Mouse (Mus musculus): Measurements from ENCODE around the gene Usp19.

GRCm38 (mm10) chr9:108445125-108445524 lies 45.3 kb upstream of the Usp19 start:
- no peak for TF ChIP-seq CTCF (IDR thresholded peaks at IDR 0.05; ENCODE audit: low read depth, low read length)
- TF ChIP-seq POLR2A (IDR thresholded peaks at IDR 0.05; ENCODE audit: borderline replicate concordance, low read depth, low read length) = no peak
